Mouse (Mus musculus) brown adipose tissue, adult 24 weeks (tissue): ENCODE results near the gene Spats2. TPM values are rescaled to one million over a fixed set of nuclear protein-coding genes. Genes with fewer than 3 reads are reported as not detected.
"Not testable (repeated sequence)": the region's sequence is repeated elsewhere in the genome, so short reads cannot be mapped to it uniquely, and the experiment has no call there.

Experiments
- H3K27ac ChIP-seq: fragments of 200-500 bp; replicated peaks from 2 replicates; pipeline ENCODE4 v1.5.1; 2012; ENCODE audit warnings: low read depth, mild to moderate bottlenecking, low read length
- H3K4me1 ChIP-seq: fragments of 200-500 bp; 2 replicates; pipeline ENCODE4 v1.6.1; 2012; ENCODE audit warnings: low read length, mixed read lengths; ENCODE audit not compliant: control insufficient read depth, insufficient read depth, insufficient read length
- H3K4me3 ChIP-seq: fragments of 200-500 bp; 2 replicates; pipeline ENCODE4 v1.5.1; 2012; ENCODE audit warnings: low read depth, mild to moderate bottlenecking, low read length, moderate library complexity; ENCODE audit not compliant: insufficient read depth
- polyA plus RNA-seq: library from polyadenylated mRNA; stranded (reverse); fragments of >200 nt; gene quantifications from 2 replicates; pipeline ENCODE4 v1.2.4, GENCODE M21; 2012; ENCODE audit not compliant: missing spikeins, insufficient read depth, insufficient read length

The Spats2 gene
- polyA plus RNA-seq, 1 experiment: 10.9 TPM

DNA sequence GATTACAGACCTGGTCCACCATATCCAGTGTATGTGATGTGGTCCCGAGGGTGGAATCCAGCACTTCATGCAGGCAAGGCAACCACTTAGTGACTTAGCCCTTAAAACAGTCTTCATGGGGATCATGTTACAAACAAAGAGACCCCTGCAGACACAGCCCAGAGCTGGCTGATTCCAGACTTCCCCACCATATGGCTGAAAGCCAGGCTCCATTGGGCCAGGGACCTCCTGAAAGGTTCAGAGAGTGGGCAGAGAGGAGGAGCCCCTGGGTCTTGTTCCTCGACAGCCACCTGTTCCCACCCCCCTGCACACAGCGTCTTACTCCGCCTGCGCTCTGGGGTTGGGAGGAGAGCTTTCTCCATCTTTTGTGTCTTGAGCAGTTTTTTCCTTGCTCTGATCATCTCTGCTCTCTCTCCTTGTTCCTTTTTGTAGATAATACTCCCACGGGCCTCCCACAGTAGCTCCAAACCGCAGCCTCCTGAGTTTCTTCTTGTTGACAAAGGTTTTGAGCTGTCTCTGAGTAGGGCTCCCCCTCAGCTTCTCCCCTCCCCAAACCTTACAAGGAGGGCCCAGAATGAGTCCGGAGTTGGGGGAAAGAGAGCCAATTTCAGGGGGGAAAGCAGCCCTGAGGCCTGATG, 95.7 kb downstream of the Spats2 start:
- Histone ChIP-seq H3K4me1 (peaks cover 5% of the 10 kb centered on the region; the same call in 1 of the 2 replicates), H3K4me3 (no peak overlapping the region), H3K27ac (no peak overlapping the region)

DNA sequence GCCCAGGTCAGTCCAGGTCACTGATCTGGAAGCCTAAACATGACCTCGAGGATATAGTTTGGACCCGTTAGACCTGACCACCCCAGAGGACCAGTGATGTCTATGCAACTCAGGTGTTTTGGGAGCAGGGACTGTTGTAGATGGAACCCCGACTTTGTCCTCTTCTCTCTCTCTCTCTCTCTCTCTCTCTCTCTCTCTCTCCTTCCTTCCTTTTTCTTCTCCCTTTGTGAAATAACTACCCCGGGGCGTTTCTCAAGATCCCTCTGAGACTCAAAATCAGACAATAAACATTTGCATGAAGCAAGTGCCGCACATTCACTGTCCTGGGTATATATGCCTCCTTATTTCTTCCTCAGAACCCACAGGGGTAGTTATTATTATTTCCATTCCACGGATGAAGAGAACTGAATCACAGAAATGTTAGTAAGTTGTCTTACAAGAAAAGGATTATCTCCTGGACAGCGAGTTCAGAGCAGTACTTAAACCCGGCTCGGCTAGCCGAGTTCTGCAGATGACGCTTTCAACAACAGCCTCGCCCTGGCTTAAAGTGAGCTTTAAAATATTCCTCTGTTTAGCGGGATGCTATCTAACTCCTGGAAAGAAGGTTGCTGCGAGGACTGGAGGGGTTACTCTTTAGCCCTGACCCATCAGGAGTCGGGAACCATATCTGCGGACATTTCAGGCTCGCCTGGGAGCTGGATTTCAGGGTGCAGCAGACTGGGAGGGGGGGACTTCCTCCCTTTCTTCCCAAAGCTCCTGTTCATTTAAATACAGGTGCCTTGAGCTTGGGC, 97.3 kb downstream of the Spats2 start:
- Histone ChIP-seq H3K4me3 (peak overlapping the region; percentile 53), H3K4me1 (peaks cover 5% of the 10 kb centered on the region; the same call in 1 of the 2 replicates), H3K27ac (no peak overlapping the region)

GRCm38 (mm10) chr15:99223585-99224207, 98.0 kb downstream of the Spats2 start:
- no peak overlapping the region for H3K27ac ChIP-seq
- peak overlapping the region; percentile 53 for H3K4me3 ChIP-seq
- peaks cover 5% of the 10 kb centered on the region; the same call in 1 of the 2 replicates for H3K4me1 ChIP-seq

DNA sequence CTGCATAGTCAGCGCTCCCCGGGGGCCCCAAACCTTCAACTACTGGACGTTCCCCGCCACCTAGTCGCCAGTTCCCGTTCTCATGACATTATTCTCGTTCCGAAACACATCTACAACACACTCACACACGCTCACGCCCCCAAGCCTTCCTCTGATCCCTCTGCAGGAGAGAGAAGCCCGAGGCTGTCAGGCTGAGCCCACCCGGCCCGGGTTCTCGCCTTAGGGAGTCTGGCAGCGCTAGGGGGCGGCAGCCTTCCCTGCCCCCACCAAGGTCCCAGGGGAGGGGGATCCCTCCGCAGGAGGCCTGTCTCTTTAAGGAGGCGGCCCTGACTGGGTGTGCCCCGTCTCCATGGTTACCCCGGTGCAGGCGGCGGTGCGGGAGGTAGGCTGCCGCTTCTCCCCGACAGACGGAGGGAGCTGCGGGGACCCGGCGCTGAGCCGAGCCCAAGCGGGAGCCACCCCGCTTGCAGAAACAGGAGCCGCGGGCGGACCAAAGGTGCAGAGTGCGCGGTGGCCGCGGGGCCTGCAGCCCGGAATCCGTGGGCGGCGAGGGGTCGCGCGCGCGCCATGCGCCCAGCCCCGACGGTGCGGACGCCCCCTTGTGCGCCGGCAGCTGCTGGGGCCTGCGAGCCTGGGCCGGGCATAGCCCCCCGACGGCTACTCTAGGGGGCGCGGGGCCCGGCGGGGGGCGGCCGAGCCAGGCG, 98.6 kb downstream of the Spats2 start, which contains the start of gene Kcnh3:
Gene Kcnh3, plus strand, starts transcription at position 654 of the 704 bp plus-strand sequence.
- Histone ChIP-seq H3K4me1 (peaks cover 5% of the 10 kb centered on the region; the same call in 1 of the 2 replicates), H3K27ac (no peak within 1 kb of the TSS), H3K4me3 (peak within 1 kb of the TSS; percentile 53)

- no peak overlapping the region for H3K27ac ChIP-seq
- H3K4me1 ChIP-seq: peaks cover 5% of the 10 kb centered on the region; the same call in 1 of the 2 replicates
- peak overlapping the region; percentile 13; the same call in 1 of the 2 replicates for H3K4me3 ChIP-seq
Measured at GRCm38 (mm10) chr15:99225081-99225810, 99.5 kb downstream of the Spats2 start.

- Histone ChIP-seq H3K4me3 (no peak overlapping the region), H3K4me1 (peaks cover 5% of the 10 kb centered on the region; the same call in 1 of the 2 replicates)
Measured at GRCm38 (mm10) chr15:99226090-99226489, 100.4 kb downstream of the Spats2 start.

GRCm38 (mm10) chr15:99231998-99232397, 106.3 kb downstream of the Spats2 start:
- no peak overlapping the region for H3K27ac ChIP-seq
- no peaks in the 10 kb centered on the region for H3K4me1 ChIP-seq
- H3K4me3 ChIP-seq: no peak overlapping the region

More at GRCm38 (mm10) chr15:99226090-99226489, 100.4 kb downstream of the Spats2 start:
- no peak overlapping the region for H3K27ac ChIP-seq

DNA sequence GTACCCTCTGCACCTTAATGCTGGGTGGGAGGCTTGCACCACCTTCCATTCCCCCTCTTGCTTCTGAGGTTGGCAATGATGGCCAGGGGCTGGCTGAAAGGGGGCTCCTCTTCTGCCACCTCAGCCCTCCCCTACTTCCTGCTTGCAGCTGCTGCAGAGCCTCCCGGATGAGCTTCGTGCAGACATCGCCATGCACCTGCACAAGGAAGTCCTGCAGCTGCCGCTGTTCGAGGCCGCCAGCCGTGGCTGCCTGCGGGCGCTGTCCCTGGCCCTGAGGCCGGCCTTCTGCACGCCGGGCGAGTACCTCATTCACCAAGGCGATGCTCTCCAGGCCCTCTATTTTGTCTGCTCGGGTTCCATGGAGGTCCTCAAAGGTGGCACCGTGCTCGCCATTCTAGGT, 108.0 kb downstream of the Spats2 start:
- Histone ChIP-seq H3K4me1 (no peaks in the 10 kb centered on the region), H3K27ac (no peak overlapping the region), H3K4me3 (no peak overlapping the region)

DNA sequence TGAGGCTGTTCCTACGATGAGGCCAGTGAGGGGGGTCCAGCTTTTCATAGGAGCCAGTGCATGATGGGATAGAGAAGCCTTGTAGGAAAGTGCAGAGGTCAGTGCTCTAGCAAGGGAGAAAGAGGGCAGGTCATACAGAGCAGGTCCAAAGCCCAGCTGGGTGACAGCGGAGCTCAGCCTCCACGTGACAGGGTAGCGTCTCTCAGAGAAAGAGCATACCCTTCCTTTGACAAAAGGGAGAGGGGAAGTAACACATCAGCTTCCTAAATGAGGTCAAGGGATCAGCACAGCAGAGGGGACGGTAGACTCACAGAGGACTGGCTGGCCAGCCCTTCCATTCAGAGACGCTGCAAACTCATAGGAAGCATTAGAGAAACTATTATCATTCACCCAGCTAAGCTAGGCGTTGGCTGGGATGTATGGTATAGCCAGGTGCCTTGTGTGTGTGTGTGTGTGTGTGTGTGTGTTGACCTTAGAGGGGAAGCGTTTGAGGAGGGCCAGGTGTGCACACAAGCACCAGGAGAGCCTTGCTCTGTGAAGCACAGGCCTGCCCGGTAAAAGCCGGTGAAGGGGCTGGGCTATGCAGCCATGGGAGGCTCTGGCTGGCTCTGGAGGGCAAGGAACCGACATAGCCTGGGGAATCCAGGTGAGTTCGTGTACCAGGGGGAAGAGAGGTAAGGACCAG, 108.8 kb downstream of the Spats2 start:
- H3K27ac ChIP-seq: no peak overlapping the region
- no peak overlapping the region for H3K4me3 ChIP-seq
- no peaks in the 10 kb centered on the region for H3K4me1 ChIP-seq

GRCm38 (mm10) chr15:99238006-99238405, 112.3 kb downstream of the Spats2 start:
- no peak overlapping the region for H3K27ac ChIP-seq
- no peak overlapping the region for H3K4me3 ChIP-seq
- no peaks in the 10 kb centered on the region; the same call in 1 of the 2 replicates for H3K4me1 ChIP-seq

GRCm38 (mm10) chr15:99240129-99240528, 114.4 kb downstream of the Spats2 start:
- H3K4me3 ChIP-seq: no peak overlapping the region
- H3K4me1 ChIP-seq: no peaks in the 10 kb centered on the region; the same call in 1 of the 2 replicates
- no peak overlapping the region for H3K27ac ChIP-seq

GRCm38 (mm10) chr15:99241249-99241648, 115.5 kb downstream of the Spats2 start:
- Histone ChIP-seq H3K4me1 (no peaks in the 10 kb centered on the region; the same call in 1 of the 2 replicates), H3K4me3 (no peak overlapping the region), H3K27ac (no peak overlapping the region)

- Histone ChIP-seq H3K27ac (no peak overlapping the region), H3K4me1 (no peaks in the 10 kb centered on the region; the same call in 1 of the 2 replicates), H3K4me3 (no peak overlapping the region)
Measured at GRCm38 (mm10) chr15:99242045-99242444, 116.3 kb downstream of the Spats2 start.

GRCm38 (mm10) chr15:99246736-99247135, 121.0 kb downstream of the Spats2 start:
- not testable (repeated sequence) for H3K4me3 ChIP-seq, H3K27ac ChIP-seq, H3K4me1 ChIP-seq
